Mouse (Mus musculus): ENCODE results near the gene Olfr314. TPM values are rescaled to one million over a fixed set of nuclear protein-coding genes. Genes with fewer than 3 reads are reported as not detected.

The Olfr314 gene
- polyA plus RNA-seq (2014; fragmentation: Illumina TruSeq; extraction: RNeasy Lipid Tissue Mini Kit (QIAGEN cat#74804); ENCODE audit: low read depth, low replicate concordance) = not detected

GRCm38 (mm10) chr11:58782480-58783089, at the start of gene Olfr314:
TSS of gene Olfr314 (plus strand) at chr11:58782952.

DNA sequence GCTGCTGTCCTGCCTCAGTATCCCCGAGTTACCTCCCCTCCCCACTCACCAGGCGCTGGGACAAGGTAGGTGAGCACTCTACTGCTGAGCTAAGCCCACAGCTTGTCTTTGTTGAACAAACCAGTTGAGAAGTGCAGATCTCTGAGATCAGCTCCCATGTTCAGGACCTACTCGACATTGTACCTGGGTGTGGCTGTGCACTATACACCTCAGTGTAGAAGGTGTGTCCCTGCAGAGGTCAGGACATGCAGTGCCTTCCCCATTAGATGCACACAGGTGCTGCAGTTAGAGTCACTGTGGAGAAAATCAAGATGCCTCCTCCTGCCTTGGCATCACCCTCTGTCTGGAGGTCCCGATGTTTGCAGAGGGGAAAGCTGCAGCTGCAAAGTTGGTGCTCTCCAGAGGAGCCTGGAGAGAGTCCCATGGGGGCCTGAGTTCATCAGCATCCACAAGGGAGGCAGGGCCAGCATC, 43.9 kb upstream of the Olfr314 start, which contains the start of gene Olfr317:
Olfr317 (minus strand) TSS at position 421 of the 471 bp plus-strand sequence.

GRCm38 (mm10) chr11:58752434-58752833, 30.3 kb upstream of the Olfr314 start, which contains the start of gene Olfr316:
TSS of gene Olfr316 (plus strand) at chr11:58752734.

DNA sequence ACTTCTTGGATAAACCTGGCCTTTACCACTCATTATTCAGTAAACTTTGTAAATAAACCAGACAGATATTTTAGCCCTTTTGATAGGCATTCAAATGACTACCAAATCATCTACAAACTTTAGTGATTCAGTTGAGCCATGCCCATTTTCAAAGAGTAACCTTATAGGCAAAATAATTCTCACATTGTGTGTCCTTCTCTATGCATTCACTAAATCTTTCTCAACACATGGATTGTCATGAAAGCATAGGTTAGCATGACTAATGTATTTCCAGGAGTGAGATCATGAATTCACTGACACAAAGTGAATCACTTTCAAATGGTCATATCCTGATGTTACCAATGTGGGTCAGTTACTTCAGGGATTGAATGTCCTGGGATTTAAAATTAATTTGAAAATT, 9.9 kb upstream of the Olfr314 start, which contains the start of gene Olfr315:
Olfr315 (plus strand) TSS at position 301 of the 400 bp plus-strand sequence.

DNA sequence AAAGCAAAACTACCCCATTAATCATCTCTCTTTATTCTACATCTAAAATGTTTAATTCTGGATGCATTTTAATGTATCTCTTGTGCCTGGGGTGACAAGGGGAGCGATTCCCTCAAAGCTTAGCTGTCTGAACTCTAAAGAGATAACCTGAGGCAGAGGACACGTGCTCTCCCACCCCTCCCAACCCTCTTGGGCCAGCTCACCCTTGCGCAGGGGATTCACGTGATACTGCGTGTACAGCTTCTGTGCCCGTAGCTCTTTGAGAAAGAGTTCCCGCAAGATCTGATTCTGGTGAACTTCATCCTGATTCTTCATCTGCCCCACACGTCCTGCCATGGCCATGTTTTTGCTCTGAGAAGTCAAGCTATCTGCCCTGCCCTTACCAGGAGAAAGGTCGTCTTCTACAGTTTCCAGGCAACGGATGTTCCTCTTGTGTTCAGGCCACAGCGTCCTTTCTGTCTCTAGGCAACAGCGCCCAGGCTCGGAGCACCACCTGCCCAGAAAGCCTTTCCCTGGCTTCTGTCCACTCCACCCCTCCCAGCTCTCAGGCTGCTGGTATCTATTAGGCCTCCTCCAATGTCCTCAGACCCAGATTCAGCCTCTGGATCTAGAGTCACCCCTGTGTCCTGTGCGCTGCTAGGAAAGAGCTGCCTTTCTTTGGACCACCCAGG, 18.9 kb downstream of the Olfr314 start, which contains the start of gene Fam183b:
Fam183b (minus strand) TSS at position 403 of the 671 bp plus-strand sequence.

DNA sequence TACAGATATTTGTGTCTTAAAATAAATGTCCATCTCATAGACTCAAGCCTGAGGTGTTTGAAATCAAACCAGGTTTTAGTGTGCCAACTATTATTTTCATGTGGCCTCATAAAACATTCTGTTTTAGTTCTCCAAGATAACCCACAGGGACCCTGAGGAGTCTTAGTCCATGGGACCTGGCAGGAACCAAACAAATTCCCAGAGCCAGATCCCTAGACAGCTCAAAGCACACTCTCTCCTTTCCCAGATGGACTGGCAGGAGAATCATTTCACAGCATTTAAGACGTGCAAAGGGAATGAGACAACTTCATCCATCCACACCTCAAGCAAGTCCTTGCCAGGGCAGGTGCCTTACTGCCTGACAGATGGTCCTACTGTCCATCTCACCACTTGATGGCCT, 31.9 kb downstream of the Olfr314 start, which contains the start of gene Olfr313:
Olfr313 (plus strand) TSS at position 301 of the 400 bp plus-strand sequence.

GRCm38 (mm10) chr11:58828937-58829336, 46.2 kb downstream of the Olfr314 start, which contains the start of gene Olfr312:
TSS of gene Olfr312 (plus strand) at chr11:58829237.

Other genes with a start within 250 kb of the Olfr314 start
- not detected for gene Olfr330, start 248.1 kb upstream of the Olfr314 start, polyA plus RNA-seq (2014; fragmentation: Illumina TruSeq; extraction: RNeasy Lipid Tissue Mini Kit (QIAGEN cat#74804); ENCODE audit: low read depth, low replicate concordance)
- gene Olfr329-ps, start 236.5 kb upstream of the Olfr314 start, polyA plus RNA-seq (2014; fragmentation: Illumina TruSeq; extraction: RNeasy Lipid Tissue Mini Kit (QIAGEN cat#74804); ENCODE audit: low read depth, low replicate concordance) = not detected
- gene Olfr328, start 227.3 kb upstream of the Olfr314 start, polyA plus RNA-seq (2014; fragmentation: Illumina TruSeq; extraction: RNeasy Lipid Tissue Mini Kit (QIAGEN cat#74804); ENCODE audit: low read depth, low replicate concordance) = not detected
- gene Olfr224, start 212.4 kb upstream of the Olfr314 start, polyA plus RNA-seq (2014; fragmentation: Illumina TruSeq; extraction: RNeasy Lipid Tissue Mini Kit (QIAGEN cat#74804); ENCODE audit: low read depth, low replicate concordance) = not detected
- gene Olfr325, start 205.2 kb upstream of the Olfr314 start, polyA plus RNA-seq (2014; fragmentation: Illumina TruSeq; extraction: RNeasy Lipid Tissue Mini Kit (QIAGEN cat#74804); ENCODE audit: low read depth, low replicate concordance) = not detected
- not detected for gene Olfr324, start 187.8 kb upstream of the Olfr314 start, polyA plus RNA-seq (2014; fragmentation: Illumina TruSeq; extraction: RNeasy Lipid Tissue Mini Kit (QIAGEN cat#74804); ENCODE audit: low read depth, low replicate concordance)
- gene 2210407C18Rik, start 166.9 kb upstream of the Olfr314 start, polyA plus RNA-seq (2014; fragmentation: Illumina TruSeq; extraction: RNeasy Lipid Tissue Mini Kit (QIAGEN cat#74804); ENCODE audit: low read depth, low replicate concordance) = 21.0 TPM
- gene Olfr323, start 152.5 kb upstream of the Olfr314 start, polyA plus RNA-seq (2014; fragmentation: Illumina TruSeq; extraction: RNeasy Lipid Tissue Mini Kit (QIAGEN cat#74804); ENCODE audit: low read depth, low replicate concordance) = not detected
- gene Trim58, start 142.5 kb upstream of the Olfr314 start, polyA plus RNA-seq (2014; fragmentation: Illumina TruSeq; extraction: RNeasy Lipid Tissue Mini Kit (QIAGEN cat#74804); ENCODE audit: low read depth, low replicate concordance) = not detected
- gene Olfr322, start 124.2 kb upstream of the Olfr314 start, polyA plus RNA-seq (2014; fragmentation: Illumina TruSeq; extraction: RNeasy Lipid Tissue Mini Kit (QIAGEN cat#74804); ENCODE audit: low read depth, low replicate concordance) = not detected
- gene Olfr320, start 101.9 kb upstream of the Olfr314 start, polyA plus RNA-seq (2014; fragmentation: Illumina TruSeq; extraction: RNeasy Lipid Tissue Mini Kit (QIAGEN cat#74804); ENCODE audit: low read depth, low replicate concordance) = not detected
- gene Olfr319, start 83.8 kb upstream of the Olfr314 start, polyA plus RNA-seq (2014; fragmentation: Illumina TruSeq; extraction: RNeasy Lipid Tissue Mini Kit (QIAGEN cat#74804); ENCODE audit: low read depth, low replicate concordance) = not detected
- gene Olfr318, start 58.9 kb upstream of the Olfr314 start, polyA plus RNA-seq (2014; fragmentation: Illumina TruSeq; extraction: RNeasy Lipid Tissue Mini Kit (QIAGEN cat#74804); ENCODE audit: low read depth, low replicate concordance) = not detected
- gene Olfr317, start 43.7 kb upstream of the Olfr314 start, polyA plus RNA-seq (2014; fragmentation: Illumina TruSeq; extraction: RNeasy Lipid Tissue Mini Kit (QIAGEN cat#74804); ENCODE audit: low read depth, low replicate concordance) = not detected
- gene Olfr316, start 30.2 kb upstream of the Olfr314 start, polyA plus RNA-seq (2014; fragmentation: Illumina TruSeq; extraction: RNeasy Lipid Tissue Mini Kit (QIAGEN cat#74804); ENCODE audit: low read depth, low replicate concordance) = not detected
- not detected for gene Olfr315, start 9.8 kb upstream of the Olfr314 start, polyA plus RNA-seq (2014; fragmentation: Illumina TruSeq; extraction: RNeasy Lipid Tissue Mini Kit (QIAGEN cat#74804); ENCODE audit: low read depth, low replicate concordance)
- gene Fam183b, start 19.0 kb downstream of the Olfr314 start, polyA plus RNA-seq (2014; fragmentation: Illumina TruSeq; extraction: RNeasy Lipid Tissue Mini Kit (QIAGEN cat#74804); ENCODE audit: low read depth, low replicate concordance) = not detected
- gene Olfr313, start 32.0 kb downstream of the Olfr314 start, polyA plus RNA-seq (2014; fragmentation: Illumina TruSeq; extraction: RNeasy Lipid Tissue Mini Kit (QIAGEN cat#74804); ENCODE audit: low read depth, low replicate concordance) = not detected
- not detected for gene Olfr312, start 46.3 kb downstream of the Olfr314 start, polyA plus RNA-seq (2014; fragmentation: Illumina TruSeq; extraction: RNeasy Lipid Tissue Mini Kit (QIAGEN cat#74804); ENCODE audit: low read depth, low replicate concordance)
- not detected for gene Olfr311, start 56.3 kb downstream of the Olfr314 start, polyA plus RNA-seq (2014; fragmentation: Illumina TruSeq; extraction: RNeasy Lipid Tissue Mini Kit (QIAGEN cat#74804); ENCODE audit: low read depth, low replicate concordance)
- 2.0 TPM for gene Gm12258, start 64.2 kb downstream of the Olfr314 start, polyA plus RNA-seq (2014; fragmentation: Illumina TruSeq; extraction: RNeasy Lipid Tissue Mini Kit (QIAGEN cat#74804); ENCODE audit: low read depth, low replicate concordance)
- gene 2810021J22Rik, start 84.3 kb downstream of the Olfr314 start, polyA plus RNA-seq (2014; fragmentation: Illumina TruSeq; extraction: RNeasy Lipid Tissue Mini Kit (QIAGEN cat#74804); ENCODE audit: low read depth, low replicate concordance) = 1.9 TPM
- gene Zfp39, start 121.3 kb downstream of the Olfr314 start, polyA plus RNA-seq (2014; fragmentation: Illumina TruSeq; extraction: RNeasy Lipid Tissue Mini Kit (QIAGEN cat#74804); ENCODE audit: low read depth, low replicate concordance) = 2.0 TPM
- gene Btnl10, start 135.0 kb downstream of the Olfr314 start, polyA plus RNA-seq (2014; fragmentation: Illumina TruSeq; extraction: RNeasy Lipid Tissue Mini Kit (QIAGEN cat#74804); ENCODE audit: low read depth, low replicate concordance) = not detected
- gene Rnf187, start 156.0 kb downstream of the Olfr314 start, polyA plus RNA-seq (2014; fragmentation: Illumina TruSeq; extraction: RNeasy Lipid Tissue Mini Kit (QIAGEN cat#74804); ENCODE audit: low read depth, low replicate concordance) = 123 TPM
- gene Hist3h2ba, start 166.0 kb downstream of the Olfr314 start, polyA plus RNA-seq (2014; fragmentation: Illumina TruSeq; extraction: RNeasy Lipid Tissue Mini Kit (QIAGEN cat#74804); ENCODE audit: low read depth, low replicate concordance) = 0.94 TPM
- gene Hist3h2a, start 171.7 kb downstream of the Olfr314 start, polyA plus RNA-seq (2014; fragmentation: Illumina TruSeq; extraction: RNeasy Lipid Tissue Mini Kit (QIAGEN cat#74804); ENCODE audit: low read depth, low replicate concordance) = 13.8 TPM
- 0.24 TPM for gene Trim17, start 171.7 kb downstream of the Olfr314 start, polyA plus RNA-seq (2014; fragmentation: Illumina TruSeq; extraction: RNeasy Lipid Tissue Mini Kit (QIAGEN cat#74804); ENCODE audit: low read depth, low replicate concordance)
- 21.1 TPM for gene Trim11, start 195.1 kb downstream of the Olfr314 start, polyA plus RNA-seq (2014; fragmentation: Illumina TruSeq; extraction: RNeasy Lipid Tissue Mini Kit (QIAGEN cat#74804); ENCODE audit: low read depth, low replicate concordance)